Mouse (Mus musculus) E14TG2a.4 (cell line): Measurements from ENCODE around the gene Lrrc17.

Source experiments
- CTCF ChIP-seq: conservative IDR thresholded peaks from 2 replicates; pipeline ENCODE4 v1.5.1; 2014; ENCODE audit warnings: low read length
- NANOG ChIP-seq: IDR thresholded peaks from 2 replicates; pipeline ENCODE4 v1.6.1; 2014; ENCODE audit warnings: borderline replicate concordance, low read length, mixed read lengths

DNA sequence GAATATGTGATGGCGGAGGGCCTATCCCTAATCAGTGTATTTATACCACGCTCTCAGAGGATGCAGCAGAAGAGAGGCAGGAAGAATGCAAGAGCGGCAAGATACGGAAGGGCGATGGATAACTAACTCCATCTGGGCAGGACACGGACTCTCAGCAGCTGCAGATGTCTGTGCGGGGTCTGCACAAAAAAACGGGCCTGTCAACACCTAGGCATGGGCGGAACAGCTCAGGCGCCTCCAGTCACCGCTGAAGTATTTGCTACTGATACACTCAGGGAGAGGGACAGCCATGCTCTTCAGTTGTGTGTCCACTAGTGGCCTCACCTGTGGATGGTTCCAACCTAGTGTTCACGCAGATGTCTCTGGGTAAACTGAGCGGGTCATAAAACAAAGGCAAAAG is 44.9 kb downstream of the Lrrc17 start:
- no peak for TF ChIP-seq CTCF
- TF ChIP-seq NANOG = no peak
